Mouse (Mus musculus) Patski (cell line): ENCODE data around the gene Slc38a3. TPM values are rescaled to one million over a fixed set of nuclear protein-coding genes. Genes with fewer than 3 reads are reported as not detected.

Experiments used
- ATAC-seq: fragments of 100-300 bp; one replicate; pipeline ENCODE4 v1.8.0; 2021
- CTCF ChIA-PET: fragments of 350-600 bp; sonication (Branson Sonifier 250); formaldehyde crosslinking; loops from one replicate; lab custom pipeline; 2022; ENCODE audit warnings: inconsistent platforms; lab: Charles Lee
- POLR2A ChIA-PET: fragments of 350-600 bp; sonication (Branson Sonifier 250); formaldehyde crosslinking; loops from one replicate; lab custom pipeline; 2022; ENCODE audit warnings: antibody characterized with exemption, inconsistent platforms; lab: Charles Lee
- DNase-seq: peaks from one replicate; pipeline ENCODE4 v3.0.0-alpha.2; 2011; ENCODE audit warnings: low read depth, low spot score
- H3K27me3 ChIP-seq: fragments of 371-371 bp; one replicate; pipeline ENCODE4 v1.5.1; 2021
- CTCF ChIP-seq: fragments of 100-300 bp; IDR thresholded peaks from one replicate; pipeline ENCODE4 v1.5.1; 2021
- in situ Hi-C: fragments of 300-500 bp; cut with MboI; formaldehyde crosslinking; loops from 3 replicates; pipeline ENCODE4 v1.11.1; 2018; ENCODE audit warnings: low pct_unique_long_range_greater_than_20kb, mixed read lengths
- polyA plus RNA-seq: library from polyadenylated mRNA; unstranded; gene quantifications from one replicate; pipeline ENCODE4 v1.2.3, GENCODE M21; 2021

Gene Slc38a3
- polyA plus RNA-seq, 1 experiment from 2014 or later = 0.13 TPM

- H3K27me3 ChIP-seq = no peaks in the 10 kb centered on the region
- ATAC-seq = no peak
- no peak for TF ChIP-seq CTCF
- ChIA-PET POLR2A (interaction anchor here (0.9 kb wide), 1 partner anchor 9 kb away, joined by 3 read pairs; no protein-coding TSS in a partner anchor), CTCF (interaction anchor here (1.1 to 5.2 kb wide), 2 partner anchors 15 to 33 kb away, joined by 4 to 30 read pairs; no protein-coding TSS in a partner anchor)
- in situ Hi-C loops = no loop called here
- no peak for DNase-seq
Measured at GRCm38 (mm10) chr9:107659961-107660360, 9.4 kb downstream of the Slc38a3 start.

- no peak for ATAC-seq
- ChIA-PET CTCF (interaction anchor here (1.1 to 5.2 kb wide), 2 partner anchors 14 to 34 kb away, joined by 4 to 30 read pairs; no protein-coding TSS in a partner anchor), POLR2A (no interaction called here)
Measured at GRCm38 (mm10) chr9:107659551-107659950, 9.8 kb downstream of the Slc38a3 start.

GRCm38 (mm10) chr9:107658096-107658495 lies 11.2 kb downstream of the Slc38a3 start:
- no peaks in the 10 kb centered on the region for H3K27me3 ChIP-seq
- ATAC-seq (no peak), DNase-seq (no peak)
- TF ChIP-seq CTCF = no peak
- ChIA-PET CTCF (interaction anchor here (5.2 kb wide), 1 partner anchor 13 kb away, joined by 30 read pairs; no protein-coding TSS in a partner anchor), POLR2A (no interaction called here)
- in situ Hi-C loops = no loop called here

More at GRCm38 (mm10) chr9:107659551-107659950, 9.8 kb downstream of the Slc38a3 start:
- DNase-seq = no peak
- TF ChIP-seq CTCF = no peak
- in situ Hi-C loops = no loop called here
- no peaks in the 10 kb centered on the region for H3K27me3 ChIP-seq

GRCm38 (mm10) chr9:107657144-107657543 lies 12.2 kb downstream of the Slc38a3 start:
- TF ChIP-seq CTCF = no peak
- no peaks in the 10 kb centered on the region for H3K27me3 ChIP-seq
- no peak for DNase-seq
- ATAC-seq = no peak
- ChIA-PET CTCF (interaction anchor here (1.7 to 5.2 kb wide), 2 partner anchors 12 to 45 kb away, joined by 4 to 30 read pairs; no protein-coding TSS in a partner anchor), POLR2A (no interaction called here)
- in situ Hi-C loops = no loop called here

- ChIA-PET POLR2A (interaction anchor here (1.3 kb wide), 1 partner anchor 11 kb away, joined by 3 read pairs; no protein-coding TSS in a partner anchor), CTCF (interaction anchor here (1.1 to 5.2 kb wide), 2 partner anchors 9 kb away, joined by 5 to 30 read pairs; no protein-coding TSS in a partner anchor)
- TF ChIP-seq CTCF = no peak
- ATAC-seq (no peak), DNase-seq (no peak)
- in situ Hi-C loops = no loop called here
- no peaks in the 10 kb centered on the region for H3K27me3 ChIP-seq
Measured at GRCm38 (mm10) chr9:107654585-107654984, 14.7 kb downstream of the Slc38a3 start.

GRCm38 (mm10) chr9:107653474-107653873 lies 15.9 kb downstream of the Slc38a3 start:
- in situ Hi-C loops = no loop called here
- CTCF ChIA-PET = interaction anchor here (1.1 kb wide), 1 partner anchor 8 kb away, joined by 5 read pairs; no protein-coding TSS in a partner anchor
- ATAC-seq (no peak), DNase-seq (no peak)
- no peaks in the 10 kb centered on the region for H3K27me3 ChIP-seq
- POLR2A ChIA-PET = no interaction called here
- no peak for TF ChIP-seq CTCF

GRCm38 (mm10) chr9:107650708-107651481 lies 18.4 kb downstream of the Slc38a3 start:
- in situ Hi-C loops = no loop called here
- POLR2A ChIA-PET = no interaction called here
- DNase-seq = no peak
- ATAC-seq = no peak
- TF ChIP-seq CTCF = no peak
- H3K27me3 ChIP-seq = no peaks in the 10 kb centered on the region
- CTCF ChIA-PET = interaction anchor here (1.0 to 1.1 kb wide), 2 partner anchors 25 to 87 kb away, joined by 3 read pairs; no protein-coding TSS in a partner anchor

GRCm38 (mm10) chr9:107650225-107650624 lies 19.1 kb downstream of the Slc38a3 start:
- ATAC-seq = no peak
- DNase-seq = no peak

GRCm38 (mm10) chr9:107648767-107649166 lies 20.6 kb downstream of the Slc38a3 start:
- in situ Hi-C loops = no loop called here
- ChIA-PET CTCF (interaction anchor here (1.0 to 1.3 kb wide), 3 partner anchors 17 to 89 kb away, joined by 3 to 5 read pairs (median 4); no protein-coding TSS in a partner anchor), POLR2A (interaction anchor here (0.6 kb wide), 1 partner anchor 89 kb away, joined by 3 read pairs; no protein-coding TSS in a partner anchor)
- DNase-seq = no peak
- no peak for ATAC-seq
- no peak for TF ChIP-seq CTCF
- no peaks in the 10 kb centered on the region for H3K27me3 ChIP-seq

More at GRCm38 (mm10) chr9:107650225-107650624, 19.1 kb downstream of the Slc38a3 start:
- no peak for TF ChIP-seq CTCF
- H3K27me3 ChIP-seq = no peaks in the 10 kb centered on the region
- ChIA-PET CTCF (interaction anchor here (1.0 to 1.1 kb wide), 2 partner anchors 26 to 88 kb away, joined by 3 read pairs; no protein-coding TSS in a partner anchor), POLR2A (no interaction called here)
- in situ Hi-C loops = no loop called here

GRCm38 (mm10) chr9:107646975-107647374 lies 22.4 kb downstream of the Slc38a3 start:
- ChIA-PET POLR2A (interaction anchor here (3.2 kb wide), 1 partner anchor 30 kb away, joined by 13 read pairs; no protein-coding TSS in a partner anchor), CTCF (interaction anchor here (1.0 to 5.0 kb wide), 14 partner anchors 10 to 97 kb away, joined by 3 to 61 read pairs (median 8); partner anchors contain the start of genes Gnat1 and Slc38a3)
- ATAC-seq = no peak
- no peak for DNase-seq
- no peaks in the 10 kb centered on the region for H3K27me3 ChIP-seq
- TF ChIP-seq CTCF = no peak
- in situ Hi-C loops = no loop called here
